Mouse (Mus musculus): ENCODE measurements around the gene Cdc37l1. TPM values are rescaled to one million over a fixed set of nuclear protein-coding genes. Genes with fewer than 3 reads are reported as not detected.

The Cdc37l1 gene
- polyA plus RNA-seq (2014; fragmentation: Nextera tagmentation; extraction: Ambion mirVana): 43.9 and 49.9 TPM in 2 replicates

- peak within 1 kb of the TSS; percentile 62 for H3K4me3 ChIP-seq (ENCODE audit: low read depth, low read length)
- H3K9ac ChIP-seq (ENCODE audit: low read length): peak within 1 kb of the TSS; percentile 87
- H3K27me3 ChIP-seq (ENCODE audit: control insufficient read depth, insufficient read depth, low read length): no peaks in the 10 kb centered on the region
- H3K4me1 ChIP-seq (ENCODE audit: control insufficient read depth, insufficient read depth, low read length): 0 out of 2 replicates have a peak, but pooled peaks cover 2% of the 10 kb centered on the region
- peak within 1 kb of the TSS; percentile 47 for H3K4me2 ChIP-seq (ENCODE audit: low read depth, severe bottlenecking)
- ATAC-seq (ENCODE audit: insufficient number of reproducible peaks, low FRiP score, low TSS enrichment, low read depth) (peak; percentile 96), DNase-seq (ENCODE audit: low spot score) (peak; percentile 99)
- peak within 1 kb of the TSS; percentile 49; the same call in 1 of the 2 replicates for H3K27ac ChIP-seq (replicated peaks; ENCODE audit: low read depth, low read length)
- H3K9me3 ChIP-seq (ENCODE audit: control insufficient read depth, low read length): no peaks in the 10 kb centered on the region
- peaks cover 5% of the 10 kb centered on the region; the same call in 1 of the 2 replicates for H3K36me3 ChIP-seq (ENCODE audit: control insufficient read depth, insufficient read depth, low read length)
- 0% methylated on average over 37 of the region's 37 CpGs for WGBS
Measured at GRCm38 (mm10) chr19:28990194-28990589, at the start of gene Cdc37l1. TSS of gene Cdc37l1 (plus strand) at chr19:28990352.

GRCm38 (mm10) chr19:28941271-28941670 is 48.9 kb upstream of the Cdc37l1 start:
- H3K27me3 ChIP-seq (ENCODE audit: control insufficient read depth, insufficient read depth, low read length): no peaks in the 10 kb centered on the region
- H3K27ac ChIP-seq (replicated peaks; ENCODE audit: low read depth, low read length): no peak overlapping the region
- no peak for ATAC-seq (ENCODE audit: insufficient number of reproducible peaks, low FRiP score, low TSS enrichment, low read depth)
- no peaks in the 10 kb centered on the region for H3K9me3 ChIP-seq (ENCODE audit: control insufficient read depth, low read length)
- 66% methylated on average over 4 of the region's 4 CpGs for WGBS
- no peak for DNase-seq (ENCODE audit: low spot score)
- no peak overlapping the region for H3K4me2 ChIP-seq (ENCODE audit: low read depth, severe bottlenecking)
- no peaks in the 10 kb centered on the region; the same call in 1 of the 2 replicates for H3K4me1 ChIP-seq (ENCODE audit: control insufficient read depth, insufficient read depth, low read length)
- H3K4me3 ChIP-seq (ENCODE audit: low read depth, low read length): no peak overlapping the region
- no peaks in the 10 kb centered on the region for H3K36me3 ChIP-seq (ENCODE audit: control insufficient read depth, insufficient read depth, low read length)
- no peak overlapping the region for H3K9ac ChIP-seq (ENCODE audit: low read length)

GRCm38 (mm10) chr19:28946782-28947181 is 43.4 kb upstream of the Cdc37l1 start:
- Histone ChIP-seq H3K9me3 (ENCODE audit: control insufficient read depth, low read length) (no peaks in the 10 kb centered on the region), H3K4me1 (ENCODE audit: control insufficient read depth, insufficient read depth, low read length) (no peaks in the 10 kb centered on the region), H3K4me2 (ENCODE audit: low read depth, severe bottlenecking) (no peak overlapping the region), H3K9ac (ENCODE audit: low read length) (no peak overlapping the region), H3K27me3 (ENCODE audit: control insufficient read depth, insufficient read depth, low read length) (no peaks in the 10 kb centered on the region), H3K36me3 (ENCODE audit: control insufficient read depth, insufficient read depth, low read length) (no peaks in the 10 kb centered on the region), H3K27ac (replicated peaks; ENCODE audit: low read depth, low read length) (no peak overlapping the region), H3K4me3 (ENCODE audit: low read depth, low read length) (no peak overlapping the region)
- DNase-seq (ENCODE audit: low spot score) (no peak), ATAC-seq (ENCODE audit: insufficient number of reproducible peaks, low FRiP score, low TSS enrichment, low read depth) (no peak)
- WGBS: 65% methylated on average over 4 of the region's 4 CpGs

GRCm38 (mm10) chr19:28947311-28947710 is 42.8 kb upstream of the Cdc37l1 start:
- Histone ChIP-seq H3K4me2 (ENCODE audit: low read depth, severe bottlenecking) (no peak overlapping the region), H3K36me3 (ENCODE audit: control insufficient read depth, insufficient read depth, low read length) (no peaks in the 10 kb centered on the region), H3K9me3 (ENCODE audit: control insufficient read depth, low read length) (no peaks in the 10 kb centered on the region), H3K27ac (replicated peaks; ENCODE audit: low read depth, low read length) (no peak overlapping the region), H3K4me3 (ENCODE audit: low read depth, low read length) (no peak overlapping the region), H3K9ac (ENCODE audit: low read length) (no peak overlapping the region), H3K27me3 (ENCODE audit: control insufficient read depth, insufficient read depth, low read length) (no peaks in the 10 kb centered on the region), H3K4me1 (ENCODE audit: control insufficient read depth, insufficient read depth, low read length) (no peaks in the 10 kb centered on the region)
- DNase-seq (ENCODE audit: low spot score) (no peak), ATAC-seq (ENCODE audit: insufficient number of reproducible peaks, low FRiP score, low TSS enrichment, low read depth) (no peak)
- 70% methylated on average over 2 of the region's 2 CpGs for WGBS

- ATAC-seq (ENCODE audit: insufficient number of reproducible peaks, low FRiP score, low TSS enrichment, low read depth) (no peak), DNase-seq (ENCODE audit: low spot score) (no peak)
- WGBS: 85% methylated on average over 5 of the region's 5 CpGs
- H3K36me3 ChIP-seq (ENCODE audit: control insufficient read depth, insufficient read depth, low read length): no peaks in the 10 kb centered on the region
- H3K4me3 ChIP-seq (ENCODE audit: low read depth, low read length): no peak overlapping the region
- no peak overlapping the region for H3K27ac ChIP-seq (replicated peaks; ENCODE audit: low read depth, low read length)
- no peaks in the 10 kb centered on the region for H3K4me1 ChIP-seq (ENCODE audit: control insufficient read depth, insufficient read depth, low read length)
- H3K4me2 ChIP-seq (ENCODE audit: low read depth, severe bottlenecking): no peak overlapping the region
- no peak overlapping the region for H3K9ac ChIP-seq (ENCODE audit: low read length)
- H3K9me3 ChIP-seq (ENCODE audit: control insufficient read depth, low read length): no peaks in the 10 kb centered on the region
- no peaks in the 10 kb centered on the region for H3K27me3 ChIP-seq (ENCODE audit: control insufficient read depth, insufficient read depth, low read length)
Measured at GRCm38 (mm10) chr19:28951251-28951650, 38.9 kb upstream of the Cdc37l1 start.

- no peak overlapping the region for H3K4me3 ChIP-seq (ENCODE audit: low read depth, low read length)
- 51% methylated on average over 3 of the region's 3 CpGs for WGBS
- 0 out of 2 replicates have a peak, but pooled peaks cover 9% of the 10 kb centered on the region for H3K4me1 ChIP-seq (ENCODE audit: control insufficient read depth, insufficient read depth, low read length)
- H3K36me3 ChIP-seq (ENCODE audit: control insufficient read depth, insufficient read depth, low read length): no peaks in the 10 kb centered on the region
- H3K27ac ChIP-seq (replicated peaks; ENCODE audit: low read depth, low read length): no peak overlapping the region
- no peak overlapping the region for H3K9ac ChIP-seq (ENCODE audit: low read length)
- H3K27me3 ChIP-seq (ENCODE audit: control insufficient read depth, insufficient read depth, low read length): no peaks in the 10 kb centered on the region
- no peak overlapping the region for H3K4me2 ChIP-seq (ENCODE audit: low read depth, severe bottlenecking)
- no peak for DNase-seq (ENCODE audit: low spot score)
- no peaks in the 10 kb centered on the region for H3K9me3 ChIP-seq (ENCODE audit: control insufficient read depth, low read length)
- ATAC-seq (ENCODE audit: insufficient number of reproducible peaks, low FRiP score, low TSS enrichment, low read depth): no peak
Measured at GRCm38 (mm10) chr19:28963113-28963512, 27.0 kb upstream of the Cdc37l1 start.

GRCm38 (mm10) chr19:28963513-28963841 is 26.7 kb upstream of the Cdc37l1 start:
- H3K4me3 ChIP-seq (ENCODE audit: low read depth, low read length): peak overlapping the region; percentile 70
- H3K27me3 ChIP-seq (ENCODE audit: control insufficient read depth, insufficient read depth, low read length): no peaks in the 10 kb centered on the region
- ATAC-seq (ENCODE audit: insufficient number of reproducible peaks, low FRiP score, low TSS enrichment, low read depth) (no peak), DNase-seq (ENCODE audit: low spot score) (no peak)
- H3K9ac ChIP-seq (ENCODE audit: low read length): peak overlapping the region; percentile 77; the same call in 1 of the 2 replicates
- H3K4me2 ChIP-seq (ENCODE audit: low read depth, severe bottlenecking): peak overlapping the region; percentile 91
- no peak overlapping the region for H3K27ac ChIP-seq (replicated peaks; ENCODE audit: low read depth, low read length)
- H3K36me3 ChIP-seq (ENCODE audit: control insufficient read depth, insufficient read depth, low read length): no peaks in the 10 kb centered on the region
- no peaks in the 10 kb centered on the region for H3K9me3 ChIP-seq (ENCODE audit: control insufficient read depth, low read length)
- H3K4me1 ChIP-seq (ENCODE audit: control insufficient read depth, insufficient read depth, low read length): 0 out of 2 replicates have a peak, but pooled peaks cover 9% of the 10 kb centered on the region
- 12% methylated on average over 4 of the region's 4 CpGs for WGBS

- peak within 1 kb of the TSS; percentile 70 for H3K4me3 ChIP-seq (ENCODE audit: low read depth, low read length)
- H3K27me3 ChIP-seq (ENCODE audit: control insufficient read depth, insufficient read depth, low read length): no peaks in the 10 kb centered on the region
- peak; percentile 72; the same call in 1 of the 2 replicates for ATAC-seq (ENCODE audit: insufficient number of reproducible peaks, low FRiP score, low TSS enrichment, low read depth)
- 0 out of 2 replicates have a peak, but pooled peaks cover 9% of the 10 kb centered on the region for H3K4me1 ChIP-seq (ENCODE audit: control insufficient read depth, insufficient read depth, low read length)
- peak within 1 kb of the TSS; percentile 77 for H3K9ac ChIP-seq (ENCODE audit: low read length)
- no peak within 1 kb of the TSS for H3K27ac ChIP-seq (replicated peaks; ENCODE audit: low read depth, low read length)
- H3K4me2 ChIP-seq (ENCODE audit: low read depth, severe bottlenecking): peak within 1 kb of the TSS; percentile 91
- no peaks in the 10 kb centered on the region for H3K36me3 ChIP-seq (ENCODE audit: control insufficient read depth, insufficient read depth, low read length)
- DNase-seq (ENCODE audit: low spot score): peak; percentile 83
- under 1% methylated on average over 66 of the region's 73 CpGs for WGBS
- no peaks in the 10 kb centered on the region for H3K9me3 ChIP-seq (ENCODE audit: control insufficient read depth, low read length)
Measured at GRCm38 (mm10) chr19:28963842-28964551, 26.2 kb upstream of the Cdc37l1 start, which contains the start of gene Plpp6. TSS of gene Plpp6 (plus strand) at chr19:28963953.

Data from limb, embryonic 11.5 days (tissue).